Mouse (Mus musculus) brain, adult 10 weeks (tissue): ENCODE results near the gene Fam214a. TPM values are rescaled to one million over a fixed set of nuclear protein-coding genes. Genes with fewer than 3 reads are reported as not detected.

ENCODE experiments used
- polyA plus RNA-seq: library from polyadenylated mRNA; stranded (reverse); fragments of 350-450 nt; fragmentation: Illumina TruSeq; extraction: RNeasy Lipid Tissue Mini Kit (QIAGEN cat#74804); gene quantifications from one replicate; pipeline ENCODE4 v1.2.3, GENCODE M21; 2015; ENCODE audit warnings: low read depth, low replicate concordance

Fam214a gene
- polyA plus RNA-seq: 22.5 TPM

GRCm38 (mm10) chr9:74952756-74953247 lies at the start of gene Fam214a:
Fam214a (plus strand) TSS chr9:74952884.

DNA sequence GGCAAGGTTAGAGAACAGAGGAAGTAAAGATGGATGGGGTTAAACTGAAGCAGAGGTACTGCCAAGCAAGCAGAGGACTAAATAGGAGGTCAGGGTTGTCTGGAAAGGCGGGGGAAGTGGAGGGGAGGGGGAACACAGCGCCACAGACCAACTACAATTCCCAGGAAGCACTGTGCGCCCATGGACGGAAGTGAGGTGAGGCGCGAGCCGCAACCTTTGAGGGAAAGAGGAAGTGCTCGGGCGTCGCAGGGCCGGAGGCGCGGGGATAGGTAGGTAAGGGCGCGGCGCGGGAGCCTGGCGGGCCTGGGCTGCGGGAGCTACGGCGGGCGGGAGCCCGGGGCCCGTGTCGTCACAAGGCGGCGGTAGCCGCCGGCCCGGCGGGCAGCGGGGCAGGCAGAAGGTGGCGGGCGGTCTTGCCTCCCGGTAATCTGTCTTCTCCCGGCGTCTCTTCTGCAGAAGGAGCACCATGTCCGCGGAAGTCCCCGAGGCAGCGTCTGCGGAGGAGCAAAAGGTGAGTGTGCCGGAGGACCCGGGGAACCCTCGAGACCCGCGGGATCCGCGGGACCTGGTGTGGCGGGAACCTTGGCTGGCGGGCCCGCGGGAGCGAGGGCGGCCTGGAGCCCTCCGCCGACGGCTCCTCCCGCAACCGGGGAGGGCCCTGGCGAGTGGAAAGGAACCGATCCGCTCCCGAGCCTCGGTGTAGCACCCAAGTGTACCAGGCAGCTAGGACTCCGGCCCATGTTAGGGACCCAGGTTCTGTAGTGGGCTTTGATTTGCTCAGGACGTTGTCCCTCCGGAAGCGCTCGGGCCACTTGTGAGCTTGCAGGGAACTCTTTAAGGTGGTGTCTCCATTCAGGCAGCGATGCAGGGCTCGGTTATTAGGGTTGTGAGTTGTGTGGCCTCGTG lies 85.0 kb downstream of the Fam214a start, which contains the start of gene Arpp19:
Gene Arpp19 (plus strand): TSS at position 164 of the 906 bp plus-strand sequence.

DNA sequence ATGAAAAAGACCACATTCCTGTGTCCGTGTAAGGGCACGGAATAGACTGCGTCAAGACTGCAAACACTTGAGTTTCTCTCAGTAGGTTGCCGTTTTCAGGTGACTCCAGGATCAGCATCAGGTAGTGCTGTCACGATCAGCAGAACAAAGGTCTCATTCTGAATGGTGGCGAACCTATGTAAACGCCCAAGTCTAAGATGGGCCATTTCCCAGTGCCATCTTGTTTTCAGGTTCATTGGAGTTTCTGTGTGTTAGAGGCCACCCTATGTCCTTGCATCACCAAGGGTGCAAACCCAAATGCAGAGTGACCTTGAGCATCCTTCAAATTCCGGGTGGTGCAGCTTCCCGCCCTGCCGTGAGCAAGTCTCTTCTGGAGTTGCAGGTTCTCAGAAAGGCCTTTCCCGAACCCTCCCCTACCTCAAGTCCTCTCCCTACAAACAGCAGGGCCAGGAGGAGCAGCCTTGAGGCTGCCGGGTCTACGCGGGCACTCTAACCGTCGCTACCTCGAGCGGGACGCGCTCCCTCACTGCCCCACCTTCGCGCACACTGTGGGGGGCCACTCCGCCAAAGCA lies 117.9 kb downstream of the Fam214a start, which contains the start of gene Myo5a:
Gene Myo5a (plus strand): TSS at position 559 of the 572 bp plus-strand sequence.

Other genes starting within 250 kb of the Fam214a start
- gene Onecut1, start 91.0 kb upstream of the Fam214a start, polyA plus RNA-seq: 0.30 TPM
- gene Arpp19, start 84.7 kb downstream of the Fam214a start, polyA plus RNA-seq: 782 TPM
- gene Myo5a, start 118.1 kb downstream of the Fam214a start, polyA plus RNA-seq: 195 TPM